14 mouse cellular contexts compared by ENCODE assay signal in the genomic region with DNA sequence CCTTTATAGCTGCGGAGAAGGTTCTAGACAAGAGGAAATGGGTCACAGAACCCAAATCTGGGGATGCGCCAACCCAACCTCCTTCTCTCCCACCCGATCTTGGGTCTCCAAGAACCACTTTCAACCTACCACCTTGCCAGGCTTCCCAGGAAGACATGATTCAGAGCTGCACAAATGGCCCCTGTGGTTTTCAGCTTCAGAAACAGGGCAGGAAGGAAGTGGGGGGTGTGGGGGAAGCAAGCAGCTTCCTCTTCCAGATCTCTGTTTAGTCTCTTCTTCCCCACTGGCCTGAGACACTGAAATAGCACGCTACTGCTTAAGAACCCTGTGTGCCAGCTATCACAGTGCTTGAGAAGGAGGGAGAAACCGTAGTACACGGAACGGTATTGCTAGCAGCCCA.
DNase-seq lines count a peak whose midpoint lies in the region; ATAC-seq and TF ChIP-seq lines count a peak whose summit lies in the region.
"Had no signal": no experiment of that assay in that cellular context is flagged by ENCODE, and none has a peak within 500 bp of the region (broad histone marks: within the 10 kb centered on the region; RNA-seq: fewer than 3 reads in every experiment).

No protein-coding gene starts in this region.

- no peak overlapping the region for H3K4me2 ChIP-seq in heart, embryonic 13.5 days
- H3K4me2 ChIP-seq in lung, postnatal 0 days (replicated peaks; ENCODE audit: low read depth, low read length): peak overlapping the region; percentile 11; the same call in 1 of the 2 replicates
- no peak overlapping the region for H3K4me2 ChIP-seq in stomach, postnatal 0 days (replicated peaks; ENCODE audit: low read depth)
- H3K4me2 ChIP-seq: embryonic facial prominence, embryonic 15.5 days; midbrain, embryonic 12.5 days had no signal

- no peak overlapping the region for H3K4me3 ChIP-seq in heart, embryonic 13.5 days
- no peak overlapping the region for H3K4me3 ChIP-seq in lung, postnatal 0 days (ENCODE audit: low read depth, low read length)
- H3K4me3 ChIP-seq in stomach, postnatal 0 days (ENCODE audit: low read depth, low read length): no peak overlapping the region
- H3K4me3 ChIP-seq: embryonic facial prominence, embryonic 15.5 days; midbrain, embryonic 12.5 days had no signal

- no peak for DNase-seq in heart, postnatal 14 days
- DNase-seq in brain, adult 2 months (ENCODE audit: low read depth, low spot score): peak; percentile 55
- DNase-seq in lung, postnatal 0 days (ENCODE audit: low spot score): peak; percentile 27
- peak; percentile 41 for DNase-seq in thymus, postnatal 0 days (ENCODE audit: low spot score)
- DNase-seq in cerebellum, postnatal 10 days: no peak
- DNase-seq in kidney, postnatal 4 days: no peak
- DNase-seq in stomach, postnatal 0 days (ENCODE audit: low spot score): no peak
- DNase-seq: cerebellum, adult 11 months; heart, postnatal 4 days; kidney, adult 8-10 months; left cerebral cortex, postnatal 4 days had no signal

- TF ChIP-seq EP300 in lung, postnatal 0 days (IDR thresholded peaks at IDR 0.05): peak; percentile 52
- TF ChIP-seq EP300 in stomach, postnatal 0 days (optimal IDR thresholded peaks at IDR 0.05): no peak

- no peaks in the 10 kb centered on the region; the same call in 1 of the 2 replicates for H3K27me3 ChIP-seq in heart, embryonic 13.5 days (replicated peaks)
- no peaks in the 10 kb centered on the region for H3K27me3 ChIP-seq in lung, postnatal 0 days (replicated peaks; ENCODE audit: insufficient read depth, low read length)
- H3K27me3 ChIP-seq in stomach, postnatal 0 days (ENCODE audit: control insufficient read depth, insufficient read depth, low read length): no peaks in the 10 kb centered on the region
- H3K27me3 ChIP-seq: embryonic facial prominence, embryonic 15.5 days had no signal

- no peak for ATAC-seq in heart, embryonic 13.5 days (ENCODE audit: extremely low read depth, insufficient number of reproducible peaks, low FRiP score, low TSS enrichment)
- ATAC-seq in lung, postnatal 0 days: no peak
- ATAC-seq in stomach, postnatal 0 days (ENCODE audit: low FRiP score, low TSS enrichment): no peak

- peak overlapping the region; percentile 56 for H3K27ac ChIP-seq in heart, embryonic 13.5 days (replicated peaks)
- no peak overlapping the region for H3K27ac ChIP-seq in lung, postnatal 0 days (ENCODE audit: low read length)
- H3K27ac ChIP-seq in stomach, postnatal 0 days (replicated peaks): no peak overlapping the region
- H3K27ac ChIP-seq: embryonic facial prominence, embryonic 15.5 days; midbrain, embryonic 12.5 days had no signal

- no peaks in the 10 kb centered on the region for H3K4me1 ChIP-seq in heart, embryonic 13.5 days
- H3K4me1 ChIP-seq in lung, postnatal 0 days (ENCODE audit: insufficient read depth, low read depth, low read length): no peaks in the 10 kb centered on the region
- no peaks in the 10 kb centered on the region for H3K4me1 ChIP-seq in stomach, postnatal 0 days (replicated peaks; ENCODE audit: control insufficient read depth, insufficient read depth)
- H3K4me1 ChIP-seq: embryonic facial prominence, embryonic 15.5 days had no signal

- TF ChIP-seq CTCF in lung, postnatal 0 days (IDR thresholded peaks at IDR 0.05): no peak
- no peak for TF ChIP-seq CTCF in stomach, postnatal 0 days (IDR thresholded peaks at IDR 0.05; ENCODE audit: low read depth)

- 48% methylated on average over 7 of the region's 7 CpGs for WGBS in heart, embryonic 13.5 days
- WGBS in lung, postnatal 0 days: 51% methylated on average over 7 of the region's 7 CpGs
- WGBS in stomach, postnatal 0 days: 62% methylated on average over 7 of the region's 7 CpGs

- H3K9ac ChIP-seq in heart, embryonic 13.5 days: no peak overlapping the region
- no peak overlapping the region for H3K9ac ChIP-seq in lung, postnatal 0 days (replicated peaks; ENCODE audit: low read depth)
- no peak overlapping the region for H3K9ac ChIP-seq in stomach, postnatal 0 days (ENCODE audit: low read length)
- H3K9ac ChIP-seq: embryonic facial prominence, embryonic 15.5 days; midbrain, embryonic 12.5 days had no signal

- intact Hi-C loops in heart, postnatal 14 days (cut with DNase I): no loop called here

- H3K9me3 ChIP-seq in heart, embryonic 13.5 days: no peaks in the 10 kb centered on the region
- no peaks in the 10 kb centered on the region for H3K9me3 ChIP-seq in lung, postnatal 0 days (ENCODE audit: low read length)
- H3K9me3 ChIP-seq in stomach, postnatal 0 days (ENCODE audit: control insufficient read depth, low read length): no peaks in the 10 kb centered on the region
- H3K9me3 ChIP-seq: embryonic facial prominence, embryonic 15.5 days; midbrain, embryonic 12.5 days had no signal

- no peaks in the 10 kb centered on the region for H3K36me3 ChIP-seq in heart, embryonic 13.5 days
- no peaks in the 10 kb centered on the region for H3K36me3 ChIP-seq in lung, postnatal 0 days (ENCODE audit: insufficient read depth, low read length)
- H3K36me3 ChIP-seq in stomach, postnatal 0 days (ENCODE audit: control insufficient read depth, insufficient read depth, low read length): no peaks in the 10 kb centered on the region
- H3K36me3 ChIP-seq: embryonic facial prominence, embryonic 15.5 days; midbrain, embryonic 12.5 days had no signal

Comparison
In these comparisons a context has a peak if more than half of its experiments do, and no peak if none do; other contexts are left out.
1. DNase-seq: peak in brain, adult 2 months (single experiment), lung, postnatal 0 days (single experiment) and thymus, postnatal 0 days (single experiment); none in heart, postnatal 14 days (0 of 2), cerebellum, postnatal 10 days (0 of 2), kidney, postnatal 4 days (0 of 2) and stomach, postnatal 0 days (single experiment).